Mouse (Mus musculus) heart, adult 10 weeks (tissue): ENCODE results near the gene Vamp4. TPM values are rescaled to one million over a fixed set of nuclear protein-coding genes. Genes with fewer than 3 reads are reported as not detected.

Experiments
- polyA plus RNA-seq: library from polyadenylated mRNA; stranded (reverse); fragments of 350-450 nt; fragmentation: Illumina TruSeq; extraction: RNeasy Lipid Tissue Mini Kit (QIAGEN cat#74804); gene quantifications from one replicate; pipeline ENCODE4 v1.2.3, GENCODE M21; 2014; ENCODE audit warnings: low read depth, low replicate concordance

Vamp4 gene
- polyA plus RNA-seq, result 27.2 TPM

DNA sequence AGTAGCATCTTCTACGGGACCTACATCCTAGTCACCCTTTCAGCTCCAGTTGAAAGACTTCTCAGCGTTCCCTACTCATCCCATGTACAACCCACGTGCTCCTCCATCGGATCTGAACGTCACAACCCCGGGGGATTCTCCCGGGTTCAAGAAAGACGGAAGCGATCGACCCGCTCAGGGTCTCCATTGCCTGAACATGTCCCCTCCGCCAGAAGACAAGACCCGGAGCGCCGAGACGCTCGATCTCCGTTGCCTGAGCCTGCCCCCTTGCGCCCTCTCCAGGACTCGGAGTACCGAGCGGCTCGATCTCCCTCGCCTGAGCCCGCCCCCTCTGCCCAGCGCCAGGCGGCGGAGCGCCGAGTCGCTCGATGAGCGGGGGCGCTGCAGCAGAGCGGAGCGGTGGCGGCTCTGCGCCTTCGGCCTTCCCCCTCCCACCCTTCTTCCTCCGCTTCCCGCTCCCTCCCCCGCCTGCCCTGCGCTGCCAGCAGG is at the start of gene Vamp4:
TSS of gene Vamp4 (plus strand) at position 256 of the 489 bp plus-strand sequence.

DNA sequence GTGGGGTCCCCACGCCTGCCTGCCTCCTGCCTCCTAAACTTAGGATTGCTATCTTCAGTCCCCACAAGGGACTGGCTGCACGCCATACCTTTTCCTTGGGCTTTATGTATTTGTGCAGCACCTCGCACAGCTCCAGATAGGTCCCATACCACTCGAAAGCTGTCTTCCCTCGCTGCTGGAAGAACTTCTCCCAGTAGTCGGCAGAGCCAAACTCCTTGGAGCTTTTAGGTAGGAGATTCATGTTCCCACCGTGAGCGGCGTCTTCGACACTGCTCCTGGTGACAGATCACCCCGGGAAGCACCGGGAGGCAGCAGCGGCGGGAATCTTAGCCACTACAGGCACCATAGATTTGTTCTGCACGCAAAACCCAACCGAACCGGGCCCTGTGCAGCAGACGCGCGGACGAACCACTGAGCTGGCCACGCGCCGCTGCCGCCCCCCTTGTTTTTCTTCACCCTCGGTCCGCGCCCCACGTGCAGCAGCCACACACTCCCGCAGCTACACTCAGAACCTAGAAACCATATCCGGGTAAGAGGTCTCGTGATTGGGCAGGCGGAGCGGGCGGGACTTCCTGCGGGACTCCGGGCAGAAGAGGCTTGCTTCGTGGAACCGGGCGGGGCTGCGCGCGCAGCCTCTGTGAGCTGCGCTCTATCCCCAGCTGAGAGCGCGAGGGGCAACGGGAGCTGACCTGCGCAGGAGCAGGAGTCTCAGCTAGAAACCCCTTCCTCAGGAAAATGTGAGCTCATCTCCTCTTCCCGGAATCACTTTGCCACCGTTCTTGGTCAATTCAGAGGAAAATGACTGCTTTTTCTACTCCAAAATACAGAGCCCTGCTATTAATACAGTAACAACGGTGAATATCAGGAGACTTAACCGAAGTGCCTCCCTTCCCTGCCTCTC is 22.0 kb upstream of the Vamp4 start, which contains the start of gene Mettl13:
TSS of gene Mettl13 (minus strand) at position 536 of the 901 bp plus-strand sequence.

DNA sequence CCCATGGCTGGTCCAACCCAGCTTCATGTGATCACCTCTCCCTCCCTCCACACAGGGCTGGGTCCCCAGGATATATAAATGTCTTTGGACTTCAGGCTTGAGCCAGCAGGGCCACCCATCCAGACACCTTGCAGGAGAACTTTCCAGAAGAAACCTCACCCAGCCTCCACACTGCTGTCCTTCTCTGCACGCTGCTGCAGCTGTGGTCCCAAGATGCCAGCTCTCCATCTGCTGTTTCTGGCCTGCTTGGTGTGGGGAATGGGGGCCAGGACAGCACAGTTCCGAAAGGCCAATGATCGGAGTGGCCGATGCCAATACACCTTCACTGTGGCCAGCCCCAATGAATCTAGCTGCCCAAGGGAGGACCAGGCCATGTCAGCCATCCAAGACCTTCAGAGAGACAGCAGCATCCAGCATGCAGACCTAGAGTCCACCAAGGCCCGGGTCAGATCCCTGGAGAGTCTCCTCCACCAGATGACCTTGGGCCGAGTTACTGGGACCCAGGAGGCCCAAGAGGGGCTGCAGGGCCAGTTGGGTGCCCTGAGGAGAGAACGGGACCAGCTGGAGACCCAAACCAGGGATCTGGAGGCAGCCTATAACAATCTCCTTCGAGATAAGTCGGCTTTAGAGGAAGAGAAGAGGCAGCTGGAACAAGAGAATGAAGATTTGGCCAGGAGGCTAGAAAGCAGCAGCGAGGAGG is 68.9 kb downstream of the Vamp4 start, which contains the start of gene Myoc:
TSS of gene Myoc (plus strand) at position 105 of the 700 bp plus-strand sequence.

Other genes starting within 250 kb of the Vamp4 start
- gene Dnm3, start 92.5 kb upstream of the Vamp4 start, polyA plus RNA-seq, result 3.8 TPM
- gene Mettl13, start 22.0 kb upstream of the Vamp4 start, polyA plus RNA-seq, result 5.2 TPM
- gene Myoc, start 68.6 kb downstream of the Vamp4 start, polyA plus RNA-seq, result 8.6 TPM
- gene Myocos, start 87.7 kb downstream of the Vamp4 start, polyA plus RNA-seq, result not detected
- gene Prrc2c, start 170.0 kb downstream of the Vamp4 start, polyA plus RNA-seq, result 29.5 TPM
- 0.26 TPM for gene Fmo4, start 243.5 kb downstream of the Vamp4 start, polyA plus RNA-seq